Mouse (Mus musculus): ENCODE data around the gene Dnah10. TPM values are rescaled to one million over a fixed set of nuclear protein-coding genes. Genes with fewer than 3 reads are reported as not detected.
"Not testable (repeated sequence)": the region's sequence is repeated elsewhere in the genome, so short reads cannot be mapped to it uniquely, and the experiment has no call there.

Gene Dnah10
- polyA plus RNA-seq, 1 experiment from 2014 or later = 0.11 TPM

DNA sequence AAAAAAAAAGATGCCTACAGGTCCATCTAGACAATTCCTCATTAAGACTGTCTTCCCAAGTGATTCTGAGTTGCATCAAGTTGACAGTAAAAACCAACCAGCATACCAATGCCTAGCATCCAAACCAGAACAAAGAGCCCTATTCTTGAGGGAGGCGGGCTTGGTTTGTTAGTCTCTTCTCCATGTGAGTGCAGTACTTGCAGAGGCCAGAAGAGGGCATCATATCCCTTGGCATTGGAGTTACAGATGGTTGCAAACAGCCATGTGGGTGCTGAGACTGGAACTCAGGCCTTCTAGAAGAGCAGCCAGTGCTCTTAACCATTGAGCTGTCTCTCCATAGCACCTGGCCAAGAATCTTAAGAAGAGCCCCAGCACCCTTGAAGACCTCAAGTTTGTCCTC lies 36.9 kb downstream of the Dnah10 start:
- Histone ChIP-seq H3K4me3 (replicated peaks; ENCODE audit: low read depth, low read length) (no peak overlapping the region), H3K9me3 (replicated peaks; ENCODE audit: low read length) (no peaks in the 10 kb centered on the region; the same call in 1 of the 2 replicates), H3K36me3 (ENCODE audit: insufficient read depth, low read length) (no peaks in the 10 kb centered on the region), H3K4me1 (replicated peaks; ENCODE audit: insufficient read depth, low read length) (no peaks in the 10 kb centered on the region), H3K27ac (no peak overlapping the region), H3K9ac (ENCODE audit: low read depth, low read length) (no peak overlapping the region), H3K4me2 (ENCODE audit: low read length) (no peak overlapping the region), H3K27me3 (ENCODE audit: insufficient read depth, low read length) (no peaks in the 10 kb centered on the region)
- ATAC-seq (replicated peaks; ENCODE audit: low FRiP score, low read depth) (no peak), DNase-seq (ENCODE audit: low spot score) (no peak)
- peak; percentile 18; the same call in 1 of the 2 replicates for TF ChIP-seq CTCF (IDR thresholded peaks at IDR 0.05; ENCODE audit: low read depth)
- WGBS = 100% methylated on average over 1 of the region's 1 CpGs

DNA sequence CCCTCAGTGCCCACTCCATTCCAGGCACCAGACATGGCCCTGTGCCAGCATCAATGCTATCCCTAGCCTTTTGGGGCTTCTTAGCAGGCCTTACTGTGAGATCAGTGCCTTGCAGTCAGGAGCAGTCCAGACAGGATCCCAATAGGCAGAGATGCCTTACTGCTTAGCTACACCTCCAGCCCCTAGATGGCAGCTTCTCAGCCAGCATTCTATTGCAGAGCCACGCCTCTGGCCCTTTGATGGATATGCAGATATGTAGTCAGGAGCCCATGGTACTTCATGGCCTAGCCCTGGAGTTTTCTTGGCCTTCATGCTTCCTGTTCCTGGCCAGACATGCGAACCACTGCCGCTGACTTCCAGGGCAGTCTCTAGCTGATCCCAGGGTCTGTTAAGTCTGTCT lies 49.7 kb downstream of the Dnah10 start:
- H3K4me2 ChIP-seq (ENCODE audit: low read length) = no peak overlapping the region
- DNase-seq (ENCODE audit: low spot score) = no peak
- WGBS = 80% methylated on average over 3 of the region's 3 CpGs
- no peak overlapping the region for H3K27ac ChIP-seq
- no peaks in the 10 kb centered on the region for H3K36me3 ChIP-seq (ENCODE audit: insufficient read depth, low read length)
- no peaks in the 10 kb centered on the region for H3K9me3 ChIP-seq (replicated peaks; ENCODE audit: low read length)
- H3K27me3 ChIP-seq (ENCODE audit: insufficient read depth, low read length) = no peaks in the 10 kb centered on the region
- no peak overlapping the region for H3K4me3 ChIP-seq (replicated peaks; ENCODE audit: low read depth, low read length)
- H3K4me1 ChIP-seq (replicated peaks; ENCODE audit: insufficient read depth, low read length) = no peaks in the 10 kb centered on the region
- no peak for ATAC-seq (replicated peaks; ENCODE audit: low FRiP score, low read depth)
- peak; percentile 11; the same call in 1 of the 2 replicates for TF ChIP-seq CTCF (IDR thresholded peaks at IDR 0.05; ENCODE audit: low read depth)
- H3K9ac ChIP-seq (ENCODE audit: low read depth, low read length) = no peak overlapping the region

DNA sequence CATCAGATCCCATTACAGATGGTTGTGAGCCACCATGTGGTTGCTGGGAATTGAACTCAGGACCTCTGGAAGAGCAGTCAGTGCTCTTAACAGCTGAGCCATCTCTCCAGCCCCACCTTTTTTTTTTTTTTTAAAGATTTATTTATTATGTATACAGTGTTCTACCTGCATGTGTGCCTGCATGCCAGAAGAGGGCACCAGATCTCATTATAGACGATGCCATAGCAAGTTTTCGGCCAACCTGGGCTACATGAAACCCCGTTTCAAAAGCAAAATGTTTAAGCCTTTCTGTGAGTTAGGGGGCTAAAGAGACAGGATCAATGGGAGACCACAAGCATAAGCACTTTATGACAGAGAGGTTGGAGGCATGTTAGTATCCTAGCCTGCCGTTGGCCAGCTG lies 51.4 kb downstream of the Dnah10 start:
- 83% methylated on average over 4 of the region's 4 CpGs for WGBS

DNA sequence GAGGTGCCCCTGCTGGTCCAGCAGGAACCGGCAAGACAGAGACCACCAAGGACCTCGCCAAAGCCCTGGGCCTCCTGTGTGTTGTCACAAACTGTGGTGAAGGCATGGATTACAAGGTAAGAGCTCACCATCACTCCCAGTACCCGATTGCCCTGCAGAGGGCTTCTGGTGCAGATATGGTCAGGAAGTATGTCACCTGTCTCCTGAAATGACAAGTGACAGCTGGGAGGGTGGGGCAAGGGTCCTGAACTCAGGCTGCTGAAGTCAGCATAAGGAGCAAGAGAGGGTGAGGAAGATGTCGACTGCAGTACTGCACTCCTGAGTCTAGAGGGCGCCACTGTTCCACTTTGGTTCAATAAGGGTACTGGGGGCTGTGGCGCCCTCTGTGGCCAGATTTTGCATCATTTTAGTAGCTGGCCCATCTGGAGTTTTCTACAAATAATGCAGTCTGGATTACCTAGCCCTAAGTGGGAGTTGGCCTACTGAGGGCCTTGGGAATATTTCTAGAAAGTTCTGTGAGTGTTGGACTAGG lies 52.4 kb downstream of the Dnah10 start:
- Histone ChIP-seq H3K4me1 (replicated peaks; ENCODE audit: insufficient read depth, low read length) (no peaks in the 10 kb centered on the region), H3K9me3 (replicated peaks; ENCODE audit: low read length) (no peaks in the 10 kb centered on the region), H3K27me3 (ENCODE audit: insufficient read depth, low read length) (no peaks in the 10 kb centered on the region), H3K27ac (no peak overlapping the region), H3K9ac (ENCODE audit: low read depth, low read length) (no peak overlapping the region), H3K4me3 (replicated peaks; ENCODE audit: low read depth, low read length) (no peak overlapping the region), H3K36me3 (ENCODE audit: insufficient read depth, low read length) (no peaks in the 10 kb centered on the region), H3K4me2 (ENCODE audit: low read length) (no peak overlapping the region)
- 57% methylated on average over 6 of the region's 6 CpGs for WGBS
- ATAC-seq (replicated peaks; ENCODE audit: low FRiP score, low read depth) (no peak), DNase-seq (ENCODE audit: low spot score) (peak; percentile 74)
- TF ChIP-seq CTCF (IDR thresholded peaks at IDR 0.05; ENCODE audit: low read depth) = peak; percentile 83

More for the DNA sequence above, 51.4 kb downstream of the Dnah10 start:
- H3K36me3 ChIP-seq (ENCODE audit: insufficient read depth, low read length); ATAC-seq (replicated peaks; ENCODE audit: low FRiP score, low read depth); H3K4me2 ChIP-seq (ENCODE audit: low read length); H3K27me3 ChIP-seq (ENCODE audit: insufficient read depth, low read length); DNase-seq (ENCODE audit: low spot score); H3K9me3 ChIP-seq (replicated peaks; ENCODE audit: low read length); H3K9ac ChIP-seq (ENCODE audit: low read depth, low read length); H3K27ac ChIP-seq; H3K4me3 ChIP-seq (replicated peaks; ENCODE audit: low read depth, low read length); H3K4me1 ChIP-seq (replicated peaks; ENCODE audit: insufficient read depth, low read length): not testable (repeated sequence)
- TF ChIP-seq CTCF (IDR thresholded peaks at IDR 0.05; ENCODE audit: low read depth) = peak; percentile 52

DNA sequence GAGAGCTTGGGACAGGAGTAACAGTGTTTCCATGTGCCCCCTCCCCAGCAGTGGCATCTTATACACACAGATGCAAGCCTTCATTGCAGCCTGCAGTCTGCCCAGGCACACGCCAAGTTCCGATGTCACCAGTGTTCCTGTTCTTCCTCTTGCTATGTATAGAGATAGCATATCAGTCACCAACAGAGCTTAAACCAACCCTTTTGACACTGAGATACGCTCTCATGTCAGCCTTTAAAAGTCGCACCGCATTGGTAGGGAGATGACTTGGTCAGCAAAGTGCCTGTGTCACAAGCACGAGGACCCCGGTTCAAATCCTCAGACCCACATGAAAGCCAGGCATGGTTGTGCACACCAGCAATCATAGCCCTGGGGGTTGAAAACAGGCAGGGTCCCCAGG lies 55.0 kb downstream of the Dnah10 start:
- no peak overlapping the region for H3K9ac ChIP-seq (ENCODE audit: low read depth, low read length)
- no peak for TF ChIP-seq CTCF (IDR thresholded peaks at IDR 0.05; ENCODE audit: low read depth)
- 94% methylated on average over 7 of the region's 7 CpGs for WGBS

DNA sequence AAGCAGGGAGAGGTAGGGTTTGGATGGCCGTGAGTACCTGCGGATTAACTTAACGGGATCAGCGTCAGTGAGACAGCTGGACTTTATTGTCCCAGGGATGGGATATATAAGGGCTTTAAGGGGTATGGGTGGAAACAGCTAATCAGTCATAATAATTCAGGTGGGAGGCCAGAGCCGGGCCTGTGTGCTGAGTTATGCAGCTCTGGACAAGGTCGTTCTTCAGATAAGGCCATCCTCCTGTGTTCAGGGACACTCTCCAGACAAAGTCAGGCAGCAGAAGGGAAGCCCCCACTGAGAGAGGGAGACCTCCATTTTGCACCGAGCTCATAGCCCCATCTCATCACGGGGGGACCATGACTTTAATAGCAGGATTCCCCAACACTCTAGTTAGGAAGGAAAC lies 56.8 kb downstream of the Dnah10 start:
- no peak overlapping the region for H3K4me2 ChIP-seq (ENCODE audit: low read length)
- WGBS = 78% methylated on average over 8 of the region's 8 CpGs
- no peaks in the 10 kb centered on the region for H3K4me1 ChIP-seq (replicated peaks; ENCODE audit: insufficient read depth, low read length)
- H3K9me3 ChIP-seq (replicated peaks; ENCODE audit: low read length) = no peaks in the 10 kb centered on the region
- TF ChIP-seq CTCF (IDR thresholded peaks at IDR 0.05; ENCODE audit: low read depth) = no peak
- H3K27me3 ChIP-seq (ENCODE audit: insufficient read depth, low read length) = no peaks in the 10 kb centered on the region
- no peak overlapping the region for H3K27ac ChIP-seq
- H3K4me3 ChIP-seq (replicated peaks; ENCODE audit: low read depth, low read length) = no peak overlapping the region
- ATAC-seq (replicated peaks; ENCODE audit: low FRiP score, low read depth) = no peak
- H3K9ac ChIP-seq (ENCODE audit: low read depth, low read length) = no peak overlapping the region
- DNase-seq (ENCODE audit: low spot score) = no peak
- H3K36me3 ChIP-seq (ENCODE audit: insufficient read depth, low read length) = no peaks in the 10 kb centered on the region

More for the DNA sequence above, 55.0 kb downstream of the Dnah10 start:
- no peaks in the 10 kb centered on the region for H3K27me3 ChIP-seq (ENCODE audit: insufficient read depth, low read length)
- no peak overlapping the region for H3K4me2 ChIP-seq (ENCODE audit: low read length)
- no peak overlapping the region for H3K27ac ChIP-seq
- H3K4me3 ChIP-seq (replicated peaks; ENCODE audit: low read depth, low read length) = no peak overlapping the region
- no peaks in the 10 kb centered on the region for H3K4me1 ChIP-seq (replicated peaks; ENCODE audit: insufficient read depth, low read length)
- H3K36me3 ChIP-seq (ENCODE audit: insufficient read depth, low read length) = no peaks in the 10 kb centered on the region
- no peak for DNase-seq (ENCODE audit: low spot score)
- H3K9me3 ChIP-seq (replicated peaks; ENCODE audit: low read length) = no peaks in the 10 kb centered on the region
- ATAC-seq (replicated peaks; ENCODE audit: low FRiP score, low read depth) = no peak

DNA sequence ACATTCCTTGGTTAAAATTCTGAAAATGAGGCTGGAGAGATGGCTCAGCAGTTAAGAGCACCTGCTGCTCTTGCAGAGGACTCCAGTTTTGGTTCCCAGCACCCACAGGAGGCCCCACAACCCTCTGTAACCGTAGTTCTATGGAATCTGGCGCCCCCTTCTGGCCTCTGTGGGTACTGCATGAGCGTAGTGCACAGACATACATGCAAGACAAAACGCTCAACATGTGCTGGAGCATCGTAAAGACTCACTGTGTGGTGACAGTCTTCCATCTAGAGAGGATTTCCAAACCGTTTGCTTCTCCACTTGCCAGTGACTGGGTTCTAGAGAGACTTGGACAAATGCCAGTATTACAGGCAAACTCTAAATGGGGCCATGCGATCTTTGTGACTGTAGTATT lies 60.8 kb downstream of the Dnah10 start:
- H3K4me2 ChIP-seq (ENCODE audit: low read length) = no peak overlapping the region
- H3K4me3 ChIP-seq (replicated peaks; ENCODE audit: low read depth, low read length) = no peak overlapping the region
- no peaks in the 10 kb centered on the region for H3K4me1 ChIP-seq (replicated peaks; ENCODE audit: insufficient read depth, low read length)
- no peaks in the 10 kb centered on the region for H3K9me3 ChIP-seq (replicated peaks; ENCODE audit: low read length)
- no peak overlapping the region for H3K27ac ChIP-seq
- no peak for DNase-seq (ENCODE audit: low spot score)
- H3K27me3 ChIP-seq (ENCODE audit: insufficient read depth, low read length) = no peaks in the 10 kb centered on the region
- TF ChIP-seq CTCF (IDR thresholded peaks at IDR 0.05; ENCODE audit: low read depth) = peak; percentile 43
- WGBS = 77% methylated on average over 7 of the region's 7 CpGs
- no peak overlapping the region for H3K9ac ChIP-seq (ENCODE audit: low read depth, low read length)
- ATAC-seq (replicated peaks; ENCODE audit: low FRiP score, low read depth) = no peak
- H3K36me3 ChIP-seq (ENCODE audit: insufficient read depth, low read length) = no peaks in the 10 kb centered on the region
